Mouse (Mus musculus): ENCODE measurements around the gene Pitpna. TPM values are rescaled to one million over a fixed set of nuclear protein-coding genes. Genes with fewer than 3 reads are reported as not detected.

Pitpna gene
- polyA plus RNA-seq, 1 experiment from 2014 or later = 74.4 TPM

- Histone ChIP-seq H3K9ac (no peak overlapping the region), H3K9me3 (no peaks in the 10 kb centered on the region), H3K27ac (no peak overlapping the region), H3K4me1 (peaks cover 15% of the 10 kb centered on the region), H3K36me3 (no peaks in the 10 kb centered on the region), H3K27me3 (no peaks in the 10 kb centered on the region), H3K4me2 (no peak overlapping the region), H3K4me3 (no peak overlapping the region)
- no peak for ATAC-seq (ENCODE audit: insufficient number of reproducible peaks, insufficient read depth, low FRiP score, low TSS enrichment, low read depth)
- 78% methylated on average over 9 of the region's 9 CpGs for WGBS
Measured at GRCm38 (mm10) chr11:75575560-75576123, 12.3 kb upstream of the Pitpna start.

- no peak overlapping the region for H3K4me2 ChIP-seq
- H3K9ac ChIP-seq = no peak overlapping the region
- WGBS = 77% methylated on average over 5 of the region's 5 CpGs
- H3K9me3 ChIP-seq = no peaks in the 10 kb centered on the region
- H3K4me1 ChIP-seq = no peaks in the 10 kb centered on the region
- no peaks in the 10 kb centered on the region for H3K27me3 ChIP-seq
- no peak for ATAC-seq (ENCODE audit: insufficient number of reproducible peaks, insufficient read depth, low FRiP score, low TSS enrichment, low read depth)
- H3K27ac ChIP-seq = no peak overlapping the region
- H3K36me3 ChIP-seq = no peaks in the 10 kb centered on the region
- no peak overlapping the region for H3K4me3 ChIP-seq
Measured at GRCm38 (mm10) chr11:75578609-75579008, 9.3 kb upstream of the Pitpna start.

- H3K4me1 ChIP-seq = no peaks in the 10 kb centered on the region
- H3K9ac ChIP-seq = no peak overlapping the region
- H3K27me3 ChIP-seq = no peaks in the 10 kb centered on the region
- 93% methylated on average over 7 of the region's 7 CpGs for WGBS
- no peak overlapping the region for H3K4me3 ChIP-seq
- no peak overlapping the region for H3K27ac ChIP-seq
- ATAC-seq (ENCODE audit: insufficient number of reproducible peaks, insufficient read depth, low FRiP score, low TSS enrichment, low read depth) = no peak
- H3K36me3 ChIP-seq = no peaks in the 10 kb centered on the region
- H3K9me3 ChIP-seq = no peaks in the 10 kb centered on the region
- H3K4me2 ChIP-seq = no peak overlapping the region
Measured at GRCm38 (mm10) chr11:75581495-75582149, 6.3 kb upstream of the Pitpna start.

- WGBS = 75% methylated on average over 2 of the region's 2 CpGs
- ATAC-seq (ENCODE audit: insufficient number of reproducible peaks, insufficient read depth, low FRiP score, low TSS enrichment, low read depth) = no peak
- Histone ChIP-seq H3K4me2 (no peak overlapping the region), H3K4me3 (no peak overlapping the region), H3K4me1 (peaks cover 8% of the 10 kb centered on the region), H3K36me3 (no peaks in the 10 kb centered on the region), H3K9ac (no peak overlapping the region), H3K27ac (no peak overlapping the region), H3K27me3 (no peaks in the 10 kb centered on the region), H3K9me3 (no peaks in the 10 kb centered on the region)
Measured at GRCm38 (mm10) chr11:75583521-75583920, 4.4 kb upstream of the Pitpna start.

- Histone ChIP-seq H3K4me2 (no peak overlapping the region), H3K27ac (no peak overlapping the region), H3K4me3 (no peak overlapping the region), H3K27me3 (no peaks in the 10 kb centered on the region), H3K36me3 (no peaks in the 10 kb centered on the region), H3K9ac (no peak overlapping the region), H3K9me3 (no peaks in the 10 kb centered on the region), H3K4me1 (peaks cover 22% of the 10 kb centered on the region)
- no peak for ATAC-seq (ENCODE audit: insufficient number of reproducible peaks, insufficient read depth, low FRiP score, low TSS enrichment, low read depth)
- 77% methylated on average over 4 of the region's 4 CpGs for WGBS
Measured at GRCm38 (mm10) chr11:75585061-75585460, 2.8 kb upstream of the Pitpna start.

- 76% methylated on average over 5 of the region's 5 CpGs for WGBS
- no peak overlapping the region for H3K9ac ChIP-seq
- peaks cover 23% of the 10 kb centered on the region for H3K4me1 ChIP-seq
- ATAC-seq (ENCODE audit: insufficient number of reproducible peaks, insufficient read depth, low FRiP score, low TSS enrichment, low read depth) = no peak
- no peaks in the 10 kb centered on the region for H3K27me3 ChIP-seq
- no peaks in the 10 kb centered on the region for H3K36me3 ChIP-seq
- H3K9me3 ChIP-seq = no peaks in the 10 kb centered on the region
- H3K27ac ChIP-seq = no peak overlapping the region
- no peak overlapping the region for H3K4me3 ChIP-seq
- no peak overlapping the region for H3K4me2 ChIP-seq
Measured at GRCm38 (mm10) chr11:75585978-75586377, 1.9 kb upstream of the Pitpna start.

- no peak overlapping the region for H3K4me3 ChIP-seq
- H3K36me3 ChIP-seq = peaks cover 2% of the 10 kb centered on the region; the same call in 1 of the 2 replicates
- no peaks in the 10 kb centered on the region for H3K9me3 ChIP-seq
- peaks cover 23% of the 10 kb centered on the region for H3K4me1 ChIP-seq
- ATAC-seq (ENCODE audit: insufficient number of reproducible peaks, insufficient read depth, low FRiP score, low TSS enrichment, low read depth) = no peak
- H3K27me3 ChIP-seq = no peaks in the 10 kb centered on the region
- no peak overlapping the region for H3K9ac ChIP-seq
- no peak overlapping the region for H3K27ac ChIP-seq
- 87% methylated on average over 5 of the region's 5 CpGs for WGBS
- H3K4me2 ChIP-seq = no peak overlapping the region
Measured at GRCm38 (mm10) chr11:75586963-75587362, 934 bp upstream of the Pitpna start.

- ATAC-seq (ENCODE audit: insufficient number of reproducible peaks, insufficient read depth, low FRiP score, low TSS enrichment, low read depth) = peak; percentile 71
- Histone ChIP-seq H3K36me3 (peaks cover 17% of the 10 kb centered on the region), H3K9me3 (no peaks in the 10 kb centered on the region), H3K4me3 (peak overlapping the region; percentile 95), H3K9ac (peak overlapping the region; percentile 96), H3K27ac (peak overlapping the region; percentile 83), H3K4me2 (peak overlapping the region; percentile 94), H3K27me3 (no peaks in the 10 kb centered on the region), H3K4me1 (peaks cover 23% of the 10 kb centered on the region)
- WGBS = under 1% methylated on average over 37 of the region's 37 CpGs
Measured at GRCm38 (mm10) chr11:75588285-75588941, 516 bp downstream of the Pitpna start.

- no peaks in the 10 kb centered on the region for H3K9me3 ChIP-seq
- no peak overlapping the region for H3K27ac ChIP-seq
- no peaks in the 10 kb centered on the region for H3K27me3 ChIP-seq
- no peak overlapping the region for H3K4me3 ChIP-seq
- H3K9ac ChIP-seq = no peak overlapping the region
- no peak for ATAC-seq (ENCODE audit: insufficient number of reproducible peaks, insufficient read depth, low FRiP score, low TSS enrichment, low read depth)
- peaks cover 51% of the 10 kb centered on the region for H3K36me3 ChIP-seq
- H3K4me2 ChIP-seq = no peak overlapping the region
- peaks cover 18% of the 10 kb centered on the region for H3K4me1 ChIP-seq
- WGBS = 80% methylated on average over 5 of the region's 5 CpGs
Measured at GRCm38 (mm10) chr11:75592612-75593011, 4.7 kb downstream of the Pitpna start.

GRCm38 (mm10) chr11:75594431-75594830 lies 6.5 kb downstream of the Pitpna start:
- H3K36me3 ChIP-seq = peaks cover 66% of the 10 kb centered on the region
- no peak overlapping the region for H3K27ac ChIP-seq
- ATAC-seq (ENCODE audit: insufficient number of reproducible peaks, insufficient read depth, low FRiP score, low TSS enrichment, low read depth) = no peak
- H3K27me3 ChIP-seq = no peaks in the 10 kb centered on the region
- H3K4me3 ChIP-seq = no peak overlapping the region
- no peak overlapping the region for H3K4me2 ChIP-seq
- H3K4me1 ChIP-seq = peaks cover 7% of the 10 kb centered on the region
- no peaks in the 10 kb centered on the region for H3K9me3 ChIP-seq
- no peak overlapping the region for H3K9ac ChIP-seq
- 81% methylated on average over 9 of the region's 9 CpGs for WGBS

- Histone ChIP-seq H3K4me2 (no peak overlapping the region), H3K36me3 (peaks cover 67% of the 10 kb centered on the region), H3K27ac (no peak overlapping the region), H3K9ac (no peak overlapping the region), H3K9me3 (no peaks in the 10 kb centered on the region), H3K27me3 (no peaks in the 10 kb centered on the region), H3K4me3 (no peak overlapping the region), H3K4me1 (no peaks in the 10 kb centered on the region; the same call in 1 of the 2 replicates)
- no peak for ATAC-seq (ENCODE audit: insufficient number of reproducible peaks, insufficient read depth, low FRiP score, low TSS enrichment, low read depth)
- 87% methylated on average over 2 of the region's 2 CpGs for WGBS
Measured at GRCm38 (mm10) chr11:75595404-75595803, 7.5 kb downstream of the Pitpna start.

GRCm38 (mm10) chr11:75595816-75596215 lies 7.9 kb downstream of the Pitpna start:
- H3K9me3 ChIP-seq = no peaks in the 10 kb centered on the region
- no peak overlapping the region for H3K9ac ChIP-seq
- no peak overlapping the region for H3K4me3 ChIP-seq
- H3K4me1 ChIP-seq = no peaks in the 10 kb centered on the region; the same call in 1 of the 2 replicates
- WGBS = 66% methylated on average over 7 of the region's 7 CpGs
- no peak overlapping the region for H3K4me2 ChIP-seq
- peaks cover 71% of the 10 kb centered on the region for H3K36me3 ChIP-seq
- H3K27me3 ChIP-seq = no peaks in the 10 kb centered on the region
- no peak overlapping the region for H3K27ac ChIP-seq
- no peak for ATAC-seq (ENCODE audit: insufficient number of reproducible peaks, insufficient read depth, low FRiP score, low TSS enrichment, low read depth)

All from embryonic facial prominence, embryonic 13.5 days (tissue).